Mouse (Mus musculus) regulatory T cell (primary cell): ENCODE data around the gene Pstk.
"Not testable (repeated sequence)": the region's sequence is repeated elsewhere in the genome, so short reads cannot be mapped to it uniquely, and the experiment has no call there.

Experiments used
- in situ Hi-C: fragments of 300-600 bp; cut with MboI, MseI; formaldehyde crosslinking; loops from one replicate; pipeline ENCODE4 v1.15.1; 2025; ENCODE audit warnings: high pct_unique_total_duplicates

The Pstk gene

DNA sequence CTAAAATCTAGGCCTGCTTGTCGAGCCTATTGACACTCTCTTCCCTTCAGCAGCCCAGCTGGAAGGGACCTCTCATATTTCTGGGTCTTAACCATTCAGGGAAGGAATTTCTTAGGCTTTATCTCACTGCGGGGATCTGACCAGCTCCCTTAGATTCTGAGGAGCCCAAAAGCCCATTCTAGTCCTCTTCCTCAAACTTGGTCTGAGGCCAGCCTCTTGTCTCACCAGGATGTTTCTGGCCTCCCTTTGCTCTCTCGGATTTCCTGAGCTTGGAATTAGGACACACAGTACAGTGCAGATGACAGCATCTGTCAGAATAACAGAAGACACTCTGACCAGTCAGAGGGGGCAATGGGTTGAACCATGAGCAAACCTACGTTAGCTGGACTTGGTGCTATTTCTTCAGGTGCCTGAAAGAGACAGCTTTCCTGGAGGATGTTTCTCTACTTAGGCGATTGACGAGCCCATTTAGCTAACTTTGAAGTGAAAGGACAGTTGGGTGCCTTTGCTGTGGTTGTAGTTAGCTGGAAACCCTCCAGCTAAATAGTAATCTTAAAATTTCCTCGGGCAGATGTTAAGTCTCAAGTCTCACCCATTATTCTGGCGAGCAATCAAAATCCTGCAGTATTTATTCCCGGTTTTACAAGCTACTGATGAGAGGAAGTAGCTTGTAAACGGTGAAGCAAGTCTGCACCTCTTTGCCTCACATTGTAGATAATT is 40.4 kb downstream of the Pstk start:
- in situ Hi-C loops = no loop called here

DNA sequence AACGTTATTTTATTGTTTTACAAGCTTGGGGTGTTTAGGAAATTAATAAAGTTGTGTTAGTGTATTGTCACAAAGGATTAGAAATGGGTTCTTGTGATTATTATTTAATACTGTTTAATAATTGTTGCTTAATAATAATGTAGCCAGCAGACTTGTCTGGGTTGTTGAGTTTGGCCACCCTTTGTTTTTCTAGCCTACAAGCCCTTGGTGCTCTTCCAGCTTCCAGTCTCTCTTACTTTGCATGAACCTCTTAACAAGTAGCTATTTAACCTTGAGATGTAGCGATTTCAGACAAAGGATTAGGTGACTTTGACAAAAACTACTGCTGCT is 41.0 kb downstream of the Pstk start:
- in situ Hi-C loops = no loop called here

DNA sequence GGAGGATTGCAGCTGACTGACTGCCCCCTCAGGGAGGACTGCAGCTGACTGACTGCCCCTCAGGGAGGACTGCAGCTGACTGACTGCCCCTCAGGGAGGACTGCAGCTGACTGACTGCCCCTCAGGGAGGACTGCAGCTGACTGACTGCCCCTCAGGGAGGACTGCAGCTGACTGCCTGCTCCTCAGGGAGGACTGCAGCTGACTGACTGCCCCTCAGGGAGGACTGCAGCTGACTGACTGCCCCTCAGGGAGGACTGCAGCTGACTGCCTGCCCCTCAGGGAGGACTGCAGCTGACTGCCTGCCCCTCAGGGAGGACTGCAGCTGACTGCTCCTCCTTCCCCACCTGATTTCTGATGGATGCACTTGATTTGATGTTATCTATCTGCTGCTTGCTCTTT is 45.8 kb downstream of the Pstk start:
- in situ Hi-C loops = not testable (repeated sequence)

DNA sequence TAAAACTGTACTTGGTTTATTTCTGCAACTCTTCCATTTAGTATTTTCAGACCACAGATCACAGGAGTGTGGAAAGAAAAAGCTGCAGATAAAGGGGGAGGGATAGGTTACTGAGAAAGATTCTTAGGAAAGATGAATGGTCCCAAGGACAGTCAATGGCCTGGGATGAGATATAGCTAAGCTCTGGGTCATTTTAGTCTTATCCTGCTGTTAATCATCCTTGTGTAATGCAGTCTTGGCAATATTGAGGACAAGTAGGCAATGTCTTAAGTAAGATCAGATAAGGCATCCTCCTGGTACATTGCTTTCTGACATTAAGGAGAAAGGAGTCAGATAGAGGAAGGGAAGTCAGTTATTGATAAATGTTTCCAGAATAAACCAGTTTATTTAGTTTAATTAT is 46.7 kb downstream of the Pstk start:
- in situ Hi-C loops = no loop called here

DNA sequence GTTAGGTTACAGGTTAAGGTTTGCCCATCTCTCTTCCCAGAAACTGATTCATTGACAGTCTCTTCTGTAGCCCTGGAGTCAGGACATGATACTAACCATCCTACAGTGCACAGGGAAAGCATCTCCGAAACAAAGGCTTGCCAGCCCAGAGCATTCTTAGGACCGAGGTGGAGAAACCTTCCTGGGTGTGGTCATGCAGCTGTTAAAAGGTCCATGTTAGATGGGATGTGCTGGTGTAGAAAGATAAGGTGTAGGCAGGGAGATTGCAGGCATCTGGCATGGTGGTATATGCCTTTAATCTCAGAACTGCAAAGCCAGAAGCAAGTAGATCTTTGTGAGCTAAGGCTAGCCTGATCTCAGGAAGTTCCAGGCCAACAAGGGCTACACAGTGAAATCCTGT is 54.0 kb downstream of the Pstk start:
- in situ Hi-C loops = no loop called here

DNA sequence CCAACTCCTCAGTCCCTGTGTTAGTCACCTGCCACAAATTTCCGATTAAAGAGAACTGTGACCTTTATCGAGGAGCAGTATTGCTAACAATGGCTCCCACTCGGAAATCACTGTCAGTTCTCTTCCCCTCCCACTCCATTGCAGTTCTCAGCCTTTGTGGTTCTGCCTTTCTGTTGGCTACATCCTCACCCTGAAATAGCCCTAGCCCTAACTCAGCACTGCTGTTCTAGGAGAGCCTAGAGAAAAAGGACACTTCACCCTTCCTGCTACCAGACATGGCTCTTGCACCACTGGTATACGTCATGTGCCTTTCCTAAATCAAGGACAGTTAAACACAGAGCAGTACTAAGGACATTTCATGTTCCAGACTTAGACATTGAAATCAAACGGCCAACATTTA is 56.4 kb downstream of the Pstk start:
- in situ Hi-C loops = no loop called here

DNA sequence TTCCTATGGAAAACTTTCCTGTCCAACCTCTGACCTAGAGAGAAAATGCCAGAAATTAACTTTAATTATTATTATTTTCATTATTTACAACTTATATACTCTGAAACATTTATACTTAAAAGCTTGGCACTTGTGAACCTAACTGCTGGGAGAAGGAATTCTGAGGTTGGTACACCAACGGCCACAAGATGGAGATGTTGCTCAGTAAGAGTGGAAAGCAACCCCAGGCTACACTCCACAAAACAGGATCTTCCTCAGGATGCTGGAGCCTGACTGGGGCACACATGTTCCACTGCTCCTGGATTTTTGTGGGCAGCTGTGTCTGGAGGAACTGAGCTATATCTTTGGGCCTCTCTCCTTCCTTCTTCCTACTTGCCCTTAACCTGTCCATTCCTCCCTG is 61.3 kb downstream of the Pstk start:
- in situ Hi-C loops = no loop called here

DNA sequence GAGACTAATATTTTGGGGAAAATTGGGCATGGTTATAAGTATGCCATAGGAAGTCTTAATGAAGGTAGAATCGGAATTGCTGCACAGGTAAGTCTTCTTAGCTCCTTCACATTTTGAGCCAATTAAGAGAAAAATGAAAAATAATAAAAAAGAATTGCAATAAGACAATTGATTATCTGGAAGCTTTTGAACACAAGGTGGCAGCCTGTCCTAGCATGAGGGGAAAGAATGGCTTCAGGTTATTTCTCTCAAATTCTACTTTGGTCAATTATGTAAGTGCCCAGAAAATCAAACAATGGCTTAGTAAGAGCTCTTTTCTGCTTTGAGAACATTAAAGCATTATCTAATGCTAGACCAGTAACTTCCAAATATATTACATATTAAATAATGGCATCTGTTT is 63.3 kb downstream of the Pstk start:
- in situ Hi-C loops = no loop called here

DNA sequence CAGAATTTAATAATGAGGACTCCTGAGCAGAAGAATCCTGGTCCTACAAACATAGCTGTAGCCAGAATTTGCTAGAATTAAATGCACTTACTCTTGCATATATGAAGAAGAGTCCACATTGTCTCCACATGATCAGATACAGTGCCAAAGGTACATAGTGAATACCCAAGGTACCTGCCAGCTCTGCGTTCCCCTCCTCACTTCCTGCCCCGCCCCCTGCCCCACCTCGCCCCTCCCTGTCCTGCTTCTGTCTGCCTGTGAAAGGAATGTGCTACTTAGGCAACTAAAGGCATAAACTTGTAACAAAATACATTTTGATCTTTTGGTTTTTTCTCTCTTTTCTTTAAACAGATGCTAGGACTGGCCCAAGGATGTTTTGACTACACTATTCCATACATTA is 66.1 kb downstream of the Pstk start:
- in situ Hi-C loops = no loop called here
